Mouse (Mus musculus): ENCODE results near the gene Ttc13. TPM values are rescaled to one million over a fixed set of nuclear protein-coding genes. Genes with fewer than 3 reads are reported as not detected.

Ttc13 gene
- polyA plus RNA-seq, 1 experiment from 2014 or later: 42.8 TPM

DNA sequence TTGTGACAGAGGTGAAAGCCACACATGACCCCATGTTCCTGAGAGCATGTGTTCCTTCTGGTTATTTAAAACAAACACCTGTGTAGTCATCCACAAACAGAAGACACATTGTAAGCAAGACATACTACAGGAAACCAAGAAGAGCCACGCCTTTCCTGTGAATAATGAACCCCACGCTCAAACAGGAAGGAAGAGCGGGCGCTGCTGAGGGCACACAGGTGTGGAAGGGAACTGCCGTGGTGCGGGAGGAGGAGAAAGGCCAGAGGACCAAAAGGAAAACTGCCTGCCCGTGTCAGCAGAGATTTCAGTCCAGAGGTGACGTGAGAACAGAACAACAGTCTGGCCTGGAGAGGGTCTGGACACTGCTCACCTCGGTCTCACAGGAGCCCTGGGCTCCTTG, 20.8 kb downstream of the Ttc13 start:
- no peak overlapping the region for H3K4me2 ChIP-seq (replicated peaks)
- WGBS: 79% methylated on average over 9 of the region's 9 CpGs
- peaks cover 4% of the 10 kb centered on the region; the same call in 1 of the 2 replicates for H3K36me3 ChIP-seq
- 0 out of 2 replicates have a peak, but pooled peaks cover 3% of the 10 kb centered on the region for H3K4me1 ChIP-seq (replicated peaks)
- no peak overlapping the region for H3K4me3 ChIP-seq (replicated peaks)
- H3K27me3 ChIP-seq (replicated peaks): no peaks in the 10 kb centered on the region
- no peaks in the 10 kb centered on the region for H3K9me3 ChIP-seq
- H3K9ac ChIP-seq: no peak overlapping the region
- ATAC-seq: no peak
- no peak overlapping the region for H3K27ac ChIP-seq

DNA sequence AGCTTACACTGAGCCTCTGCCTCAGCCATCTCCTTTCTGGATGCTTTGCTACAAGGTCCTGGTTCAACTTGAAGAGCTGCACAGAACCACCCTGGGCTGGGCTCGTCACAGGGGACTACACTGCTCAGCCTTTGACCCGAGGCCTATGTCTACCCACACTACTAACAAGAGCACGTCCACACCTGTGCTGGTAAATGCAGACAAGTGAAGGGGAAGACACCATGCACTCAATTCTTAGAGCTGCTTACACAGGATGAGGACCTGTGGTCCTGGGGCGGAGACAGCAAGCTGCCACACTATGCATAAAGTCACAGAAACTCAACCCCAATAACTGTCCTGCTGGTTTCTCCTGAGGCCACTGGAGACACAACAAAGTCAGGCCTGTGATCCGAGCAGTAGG, 21.5 kb downstream of the Ttc13 start:
- no peak for ATAC-seq
- no peaks in the 10 kb centered on the region for H3K27me3 ChIP-seq (replicated peaks)
- H3K4me2 ChIP-seq (replicated peaks): no peak overlapping the region
- 0 out of 2 replicates have a peak, but pooled peaks cover 4% of the 10 kb centered on the region for H3K4me1 ChIP-seq (replicated peaks)
- no peak overlapping the region for H3K4me3 ChIP-seq (replicated peaks)
- WGBS: 89% methylated on average over 5 of the region's 5 CpGs
- H3K9me3 ChIP-seq: no peaks in the 10 kb centered on the region
- no peaks in the 10 kb centered on the region; the same call in 1 of the 2 replicates for H3K36me3 ChIP-seq
- H3K9ac ChIP-seq: no peak overlapping the region
- H3K27ac ChIP-seq: no peak overlapping the region

DNA sequence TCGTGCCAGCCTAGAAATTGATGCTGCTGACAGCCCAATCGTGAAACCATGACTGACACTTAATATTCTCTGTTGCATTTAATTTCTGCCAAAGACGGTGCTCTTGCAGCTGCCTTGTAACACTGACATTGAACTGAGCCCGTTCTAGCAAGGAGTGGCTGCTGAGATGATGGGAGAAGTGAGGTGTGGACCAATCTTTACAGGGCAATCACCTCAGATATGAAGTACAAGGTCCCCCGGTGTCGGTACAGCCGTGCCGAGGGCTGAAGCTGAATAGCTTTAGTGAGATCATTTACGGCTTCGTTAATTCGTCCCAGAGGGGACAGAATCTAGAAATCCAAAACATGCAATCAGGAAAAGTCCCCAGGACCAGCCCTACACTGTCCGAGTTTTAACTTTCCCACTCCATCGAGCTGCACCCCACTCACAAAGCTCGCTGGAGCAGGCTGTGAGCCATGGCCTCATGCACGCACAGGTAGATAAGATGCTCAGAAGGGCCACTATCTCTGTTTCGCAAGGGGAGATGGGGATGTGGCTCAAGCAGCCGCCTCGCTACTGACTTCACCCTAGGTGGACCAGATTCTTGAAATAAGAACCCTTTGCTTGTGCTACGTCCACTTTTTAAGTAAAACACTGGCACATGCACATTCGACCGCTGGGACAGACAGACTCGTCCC, 26.2 kb downstream of the Ttc13 start:
- Histone ChIP-seq H3K9me3 (no peaks in the 10 kb centered on the region), H3K9ac (no peak overlapping the region), H3K4me2 (replicated peaks) (no peak overlapping the region), H3K4me3 (replicated peaks) (no peak overlapping the region), H3K4me1 (replicated peaks) (0 out of 2 replicates have a peak, but pooled peaks cover 4% of the 10 kb centered on the region), H3K27ac (no peak overlapping the region), H3K27me3 (replicated peaks) (no peaks in the 10 kb centered on the region), H3K36me3 (peaks cover 10% of the 10 kb centered on the region; the same call in 1 of the 2 replicates)
- WGBS: 77% methylated on average over 22 of the region's 22 CpGs
- ATAC-seq: peak; percentile 88

DNA sequence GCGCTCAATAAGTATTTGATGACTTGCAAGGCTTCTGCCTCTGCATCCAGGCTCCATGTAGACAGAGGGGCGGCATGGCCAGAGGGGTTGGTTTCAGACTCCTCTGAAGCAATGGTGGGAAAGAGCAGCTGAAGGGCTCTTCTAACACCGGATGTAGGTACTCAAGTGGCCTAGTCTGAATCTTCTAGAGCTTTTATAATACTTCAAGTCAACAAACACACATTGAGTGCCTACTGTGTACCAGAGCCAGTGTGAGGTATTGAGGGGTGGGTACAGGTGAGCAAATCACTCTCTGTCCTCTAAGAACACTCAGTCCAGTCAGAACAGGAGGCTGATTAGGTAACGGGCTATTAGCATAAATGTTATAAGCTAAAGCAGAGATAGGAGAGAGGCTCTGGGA, 30.1 kb downstream of the Ttc13 start:
- Histone ChIP-seq H3K4me1 (replicated peaks) (0 out of 2 replicates have a peak, but pooled peaks cover 4% of the 10 kb centered on the region), H3K36me3 (peaks cover 12% of the 10 kb centered on the region; the same call in 1 of the 2 replicates), H3K27ac (no peak overlapping the region), H3K9ac (no peak overlapping the region), H3K27me3 (replicated peaks) (no peaks in the 10 kb centered on the region), H3K4me3 (replicated peaks) (no peak overlapping the region), H3K4me2 (replicated peaks) (no peak overlapping the region), H3K9me3 (no peaks in the 10 kb centered on the region)
- no peak for ATAC-seq
- WGBS: 95% methylated on average over 4 of the region's 4 CpGs

DNA sequence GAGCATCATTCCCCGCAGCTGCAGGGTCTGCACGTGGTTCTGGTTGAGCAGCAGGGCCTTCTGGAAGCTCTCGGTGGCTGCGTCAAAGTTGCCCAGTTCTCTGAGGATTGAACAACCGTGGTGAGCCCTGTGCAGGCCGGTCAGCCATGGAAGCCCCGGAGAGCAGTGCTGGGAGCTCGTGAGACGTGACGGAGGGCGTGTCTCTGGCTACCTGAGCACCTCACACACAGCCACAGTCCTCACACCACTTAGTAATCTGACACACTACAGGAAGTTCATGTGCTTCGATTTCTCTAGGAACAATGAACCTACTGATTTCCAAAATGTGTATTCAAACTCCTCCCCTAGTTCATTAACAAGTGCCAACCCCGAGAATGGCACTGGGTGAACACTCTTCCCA, 32.9 kb downstream of the Ttc13 start:
- Histone ChIP-seq H3K36me3 (peaks cover 10% of the 10 kb centered on the region; the same call in 1 of the 2 replicates), H3K4me2 (replicated peaks) (no peak overlapping the region)

DNA sequence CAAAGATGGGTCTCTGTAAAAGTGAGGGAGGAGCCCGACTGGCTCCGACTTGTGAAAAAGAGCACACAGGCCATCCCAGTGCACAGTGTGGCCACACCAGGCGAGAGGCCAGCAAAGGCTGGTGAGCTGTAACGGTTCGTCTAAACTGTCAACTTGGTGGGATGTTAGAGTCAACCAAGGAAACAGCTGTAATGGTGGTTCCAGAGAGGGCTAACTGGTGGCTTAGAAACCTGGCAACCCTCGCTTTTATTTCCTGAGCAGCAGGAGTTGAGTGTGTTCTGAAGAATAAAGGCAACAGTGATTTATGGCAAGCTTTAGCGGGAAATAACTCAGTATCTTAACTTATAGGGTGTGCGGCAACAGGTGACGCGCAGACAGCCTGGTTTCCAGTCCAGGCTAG, 39.6 kb downstream of the Ttc13 start:
- no peak for ATAC-seq
- peaks cover 20% of the 10 kb centered on the region for H3K36me3 ChIP-seq

More for the DNA sequence above, 32.9 kb downstream of the Ttc13 start:
- 92% methylated on average over 13 of the region's 13 CpGs for WGBS
- no peaks in the 10 kb centered on the region for H3K9me3 ChIP-seq
- no peak overlapping the region for H3K9ac ChIP-seq
- H3K27me3 ChIP-seq (replicated peaks): no peaks in the 10 kb centered on the region
- no peaks in the 10 kb centered on the region for H3K4me1 ChIP-seq (replicated peaks)
- no peak overlapping the region for H3K4me3 ChIP-seq (replicated peaks)
- H3K27ac ChIP-seq: no peak overlapping the region
- no peak for ATAC-seq

DNA sequence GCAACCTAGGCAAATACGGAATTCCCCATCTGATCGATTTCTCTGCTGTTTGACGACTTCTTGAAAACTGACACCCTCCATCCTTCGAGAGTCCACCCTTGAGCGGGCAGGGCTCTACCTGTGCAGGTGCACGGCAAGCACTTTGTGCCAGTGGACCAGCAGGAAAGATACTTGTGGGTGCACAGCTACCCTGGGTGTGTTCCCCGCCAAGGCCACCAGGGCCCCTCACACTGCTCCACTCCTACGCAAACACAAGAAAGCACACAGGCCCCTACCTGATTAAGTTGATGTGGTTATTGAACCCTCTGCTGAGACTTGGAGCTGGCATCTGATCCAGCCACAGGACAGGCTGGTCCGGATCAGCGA, 40.0 kb downstream of the Ttc13 start:
- H3K27ac ChIP-seq: no peak overlapping the region
- H3K27me3 ChIP-seq (replicated peaks): no peaks in the 10 kb centered on the region
- peaks cover 20% of the 10 kb centered on the region for H3K36me3 ChIP-seq
- 86% methylated on average over 10 of the region's 10 CpGs for WGBS
- H3K4me1 ChIP-seq (replicated peaks): 0 out of 2 replicates have a peak, but pooled peaks cover 3% of the 10 kb centered on the region
- H3K4me3 ChIP-seq (replicated peaks): no peak overlapping the region
- no peak overlapping the region for H3K9ac ChIP-seq
- H3K9me3 ChIP-seq: no peaks in the 10 kb centered on the region
- no peak overlapping the region for H3K4me2 ChIP-seq (replicated peaks)
- ATAC-seq: no peak

More for the DNA sequence above, 39.6 kb downstream of the Ttc13 start:
- Histone ChIP-seq H3K4me2 (replicated peaks) (no peak overlapping the region), H3K27ac (no peak overlapping the region), H3K4me3 (replicated peaks) (no peak overlapping the region), H3K27me3 (replicated peaks) (no peaks in the 10 kb centered on the region), H3K4me1 (replicated peaks) (0 out of 2 replicates have a peak, but pooled peaks cover 2% of the 10 kb centered on the region), H3K9ac (no peak overlapping the region), H3K9me3 (no peaks in the 10 kb centered on the region)
- 88% methylated on average over 10 of the region's 10 CpGs for WGBS

DNA sequence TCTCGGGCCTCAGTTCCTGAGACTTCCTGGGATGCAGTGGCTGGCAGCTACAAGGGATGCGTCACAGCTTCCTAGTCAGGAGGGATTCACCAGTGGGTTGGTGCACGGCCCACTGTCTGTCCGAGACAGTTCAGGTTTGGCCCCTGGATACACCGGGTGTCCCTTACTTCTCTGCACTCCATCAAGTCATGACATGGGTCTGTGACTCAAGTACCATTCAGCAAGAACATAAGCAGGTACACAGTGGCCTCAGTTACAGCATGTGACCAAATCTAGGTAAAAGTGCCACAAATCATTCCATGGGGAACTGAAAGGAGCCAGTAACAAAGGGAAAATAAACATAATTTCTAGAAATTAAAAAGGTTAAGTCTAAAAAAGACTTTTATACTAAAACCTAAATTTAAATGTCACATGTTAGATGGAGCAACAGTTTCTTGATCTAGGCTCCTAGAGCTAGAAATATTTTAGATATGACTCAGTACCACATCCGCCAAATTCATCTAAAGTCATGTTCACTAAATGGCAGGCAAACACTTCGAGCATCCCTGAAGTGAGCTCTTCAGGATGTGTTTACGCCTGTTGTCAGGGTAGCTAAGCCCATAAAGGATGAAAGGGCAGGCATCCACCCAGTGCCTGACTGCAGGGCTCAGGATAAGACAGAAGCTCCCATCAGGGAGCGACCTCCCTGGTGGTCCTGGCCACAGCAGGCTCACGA, 40.5 kb downstream of the Ttc13 start:
- Histone ChIP-seq H3K36me3 (peaks cover 20% of the 10 kb centered on the region), H3K9ac (no peak overlapping the region), H3K27me3 (replicated peaks) (no peaks in the 10 kb centered on the region), H3K4me2 (replicated peaks) (no peak overlapping the region), H3K9me3 (no peaks in the 10 kb centered on the region), H3K4me3 (replicated peaks) (no peak overlapping the region), H3K4me1 (replicated peaks) (0 out of 2 replicates have a peak, but pooled peaks cover 3% of the 10 kb centered on the region), H3K27ac (no peak overlapping the region)
- ATAC-seq: no peak
- 80% methylated on average over 10 of the region's 10 CpGs for WGBS

DNA sequence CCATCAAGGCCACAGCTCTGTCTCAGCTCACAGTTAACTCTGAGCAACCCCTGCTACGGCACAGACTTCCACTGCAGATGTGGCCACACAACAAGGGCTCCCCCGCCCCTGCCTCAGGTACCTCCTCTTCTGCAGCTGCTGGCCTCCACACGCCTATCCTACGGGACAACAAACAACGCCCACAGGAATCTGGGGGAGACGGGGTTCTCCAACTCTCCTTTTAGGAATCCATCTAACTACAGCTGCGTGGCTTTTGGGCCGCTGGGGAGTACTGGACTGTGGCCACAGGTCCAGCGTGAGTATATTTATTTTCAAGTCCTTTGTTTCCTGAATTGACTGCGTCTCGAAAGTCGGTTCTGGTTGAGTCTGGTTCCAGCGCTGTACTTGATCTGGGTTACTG, 43.5 kb downstream of the Ttc13 start:
- WGBS: 91% methylated on average over 13 of the region's 13 CpGs
- no peak overlapping the region for H3K27ac ChIP-seq
- H3K4me3 ChIP-seq (replicated peaks): no peak overlapping the region
- no peak overlapping the region for H3K4me2 ChIP-seq (replicated peaks)
- no peaks in the 10 kb centered on the region for H3K27me3 ChIP-seq (replicated peaks)
- peaks cover 20% of the 10 kb centered on the region for H3K36me3 ChIP-seq
- H3K9ac ChIP-seq: no peak overlapping the region
- H3K9me3 ChIP-seq: no peaks in the 10 kb centered on the region
- H3K4me1 ChIP-seq (replicated peaks): 0 out of 2 replicates have a peak, but pooled peaks cover 3% of the 10 kb centered on the region
- no peak for ATAC-seq

DNA sequence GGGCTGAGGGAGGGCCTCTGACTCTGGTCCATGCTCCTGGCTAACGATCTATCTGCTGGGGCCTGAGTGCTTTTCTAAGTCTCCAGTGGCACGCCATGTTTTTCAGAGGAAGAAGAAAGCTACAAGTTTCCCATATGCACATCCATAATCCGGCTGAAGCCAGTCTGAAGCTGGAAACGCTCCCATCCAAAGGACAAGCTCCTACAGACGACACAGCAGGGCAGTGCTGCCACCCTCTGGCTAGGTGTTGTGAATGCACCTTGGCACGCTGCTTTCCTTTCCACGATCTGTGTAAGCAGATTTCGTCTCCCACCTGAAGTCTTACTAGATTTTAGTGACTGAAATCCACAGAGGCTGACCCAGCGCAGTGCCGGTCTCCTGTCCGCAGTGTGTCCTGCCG, 44.3 kb downstream of the Ttc13 start:
- Histone ChIP-seq H3K9ac (no peak overlapping the region), H3K9me3 (no peaks in the 10 kb centered on the region)

DNA sequence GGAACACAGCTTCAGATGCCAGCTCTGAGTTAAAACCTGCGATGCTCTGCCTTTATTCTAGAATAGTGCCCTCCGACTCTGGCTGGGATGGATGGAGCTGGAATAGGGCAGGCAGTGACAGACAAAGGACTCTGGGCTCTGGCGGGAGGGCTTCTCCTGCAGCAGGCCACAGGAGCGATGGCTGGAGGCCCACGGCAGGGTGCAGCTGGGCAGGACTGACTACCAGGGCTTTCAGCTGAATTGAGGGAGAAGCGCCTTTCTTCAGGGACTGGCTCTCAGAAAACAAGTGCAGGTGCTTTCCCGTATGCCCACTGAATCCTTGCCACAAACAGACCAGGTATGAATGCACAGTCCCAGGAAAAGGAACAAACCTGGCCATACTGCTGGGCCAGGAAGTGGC, 44.7 kb downstream of the Ttc13 start:
- Histone ChIP-seq H3K4me2 (replicated peaks) (no peak overlapping the region), H3K27me3 (replicated peaks) (no peaks in the 10 kb centered on the region), H3K27ac (no peak overlapping the region), H3K9ac (no peak overlapping the region), H3K4me1 (replicated peaks) (0 out of 2 replicates have a peak, but pooled peaks cover 3% of the 10 kb centered on the region), H3K4me3 (replicated peaks) (no peak overlapping the region), H3K36me3 (peaks cover 18% of the 10 kb centered on the region), H3K9me3 (no peaks in the 10 kb centered on the region)
- WGBS: 89% methylated on average over 7 of the region's 7 CpGs
- peak; percentile 8; the same call in 1 of the 2 replicates for ATAC-seq

More for the DNA sequence above, 44.3 kb downstream of the Ttc13 start:
- WGBS: 45% methylated on average over 12 of the region's 12 CpGs
- Histone ChIP-seq H3K4me2 (replicated peaks) (no peak overlapping the region), H3K27ac (no peak overlapping the region), H3K27me3 (replicated peaks) (no peaks in the 10 kb centered on the region), H3K36me3 (peaks cover 20% of the 10 kb centered on the region), H3K4me3 (replicated peaks) (no peak overlapping the region), H3K4me1 (replicated peaks) (0 out of 2 replicates have a peak, but pooled peaks cover 3% of the 10 kb centered on the region)
- ATAC-seq: peak; percentile 82

DNA sequence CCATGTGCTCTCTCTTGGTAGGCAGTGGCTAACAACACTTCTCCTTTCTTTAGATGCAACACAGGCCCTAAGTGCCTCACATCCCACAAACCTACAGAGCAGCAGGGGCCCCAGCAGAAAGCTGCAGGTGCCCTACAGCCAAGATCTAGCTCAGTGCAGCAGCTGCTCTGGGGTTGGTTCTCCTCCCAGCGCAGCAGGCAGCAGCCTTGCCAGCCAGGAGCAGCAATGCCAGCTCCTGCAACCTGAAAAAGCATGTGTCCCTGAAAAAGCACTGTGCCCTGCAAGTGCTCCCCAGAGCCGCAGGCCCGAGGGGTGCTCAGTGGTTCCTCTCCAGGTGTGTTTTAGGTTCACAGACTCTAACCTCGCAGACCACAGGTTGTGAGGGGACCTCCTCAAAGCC, 45.1 kb downstream of the Ttc13 start:
- Histone ChIP-seq H3K9me3 (no peaks in the 10 kb centered on the region), H3K36me3 (peaks cover 14% of the 10 kb centered on the region; the same call in 1 of the 2 replicates), H3K27me3 (replicated peaks) (no peaks in the 10 kb centered on the region), H3K4me2 (replicated peaks) (no peak overlapping the region), H3K4me3 (replicated peaks) (no peak overlapping the region), H3K27ac (no peak overlapping the region), H3K9ac (no peak overlapping the region), H3K4me1 (replicated peaks) (0 out of 2 replicates have a peak, but pooled peaks cover 3% of the 10 kb centered on the region)
- no peak for ATAC-seq
- WGBS: 95% methylated on average over 4 of the region's 4 CpGs
